Mouse (Mus musculus) intestine, postnatal 0 days (tissue): ENCODE data around the gene Bub1b. TPM values are rescaled to one million over a fixed set of nuclear protein-coding genes. Genes with fewer than 3 reads are reported as not detected.
A peak's percentile ranks its signal among the peaks of the same experiment; 100 is the strongest.

Experiments used
- ATAC-seq: fragments of 200-750 bp; cut with Nextera tagmentation; 2 replicates; pipeline ENCODE4 v1.8.0; 2017; ENCODE audit warnings: mild to moderate bottlenecking, moderate TSS enrichment, moderate library complexity
- H3K27ac ChIP-seq: fragments of 300-500 bp; sonication (generic); 2 replicates; pipeline ENCODE4 v1.5.1; 2014; ENCODE audit warnings: mild to moderate bottlenecking, low read depth, low read length, moderate library complexity
- H3K27me3 ChIP-seq: fragments of 300-500 bp; sonication (generic); replicated peaks from 2 replicates; pipeline ENCODE4 v1.6.1; 2014; ENCODE audit warnings: low read length, mixed read lengths; ENCODE audit not compliant: control insufficient read depth, insufficient read depth
- H3K36me3 ChIP-seq: fragments of 300-500 bp; sonication (generic); 2 replicates; pipeline ENCODE4 v1.6.1; 2014; ENCODE audit warnings: mild to moderate bottlenecking, moderate library complexity; ENCODE audit not compliant: control insufficient read depth, insufficient read depth
- H3K4me1 ChIP-seq: fragments of 300-500 bp; sonication (generic); replicated peaks from 2 replicates; pipeline ENCODE4 v1.6.1; 2014; ENCODE audit warnings: antibody characterized with exemption, low read length, mixed read lengths; ENCODE audit not compliant: control insufficient read depth, insufficient read depth
- H3K4me2 ChIP-seq: fragments of 300-500 bp; sonication (generic); replicated peaks from 2 replicates; pipeline ENCODE4 v1.6.1; 2014; ENCODE audit warnings: low read depth, mild to moderate bottlenecking, moderate library complexity
- H3K4me3 ChIP-seq: fragments of 300-500 bp; sonication (generic); 2 replicates; pipeline ENCODE4 v1.5.1; 2014; ENCODE audit warnings: low read depth, low read length
- H3K9ac ChIP-seq: fragments of 300-500 bp; sonication (generic); 2 replicates; pipeline ENCODE4 v1.6.1; 2014; ENCODE audit warnings: mild to moderate bottlenecking, low read depth, low read length
- H3K9me3 ChIP-seq: fragments of 300-500 bp; sonication (generic); 2 replicates; pipeline ENCODE4 v1.6.1; 2016; ENCODE audit warnings: mixed run types; ENCODE audit not compliant: control insufficient read depth
- CTCF ChIP-seq: sonication (generic); IDR thresholded peaks from 2 replicates; pipeline ENCODE4 v1.5.1; 2016; ENCODE audit warnings: low read depth, mild to moderate bottlenecking, control low read depth, antibody characterized with exemption, moderate library complexity
- WGBS: fragments of 180-500 bp; shearing (Covaris S2); extraction: QIAGEN DNeasy Blood & Tissue Kit; methylation state at CpG from one replicate; pipeline ENCODE4 v1.1.7; 2014; 5-methylcytosine and 5-hydroxymethylcytosine counted together
- polyA plus RNA-seq: library from polyadenylated mRNA; unstranded; fragments of >200 nt; fragmentation: Nextera tagmentation; extraction: Ambion mirVana; gene quantifications from 2 replicates; pipeline ENCODE4 v1.2.1, GENCODE M21; 2015

Gene Bub1b
- polyA plus RNA-seq, 1 experiment from 2014 or later = 9.9 TPM

GRCm38 (mm10) chr2:118637258-118637657 lies 39.2 kb downstream of the Bub1b start:
- H3K36me3 ChIP-seq = peaks cover 55% of the 10 kb centered on the region
- no peak overlapping the region for H3K4me3 ChIP-seq
- peak; percentile 19; the same call in 1 of the 2 replicates for TF ChIP-seq CTCF
- H3K4me2 ChIP-seq = no peak overlapping the region
- WGBS = 56% methylated on average over 5 of the region's 5 CpGs
- H3K9ac ChIP-seq = no peak overlapping the region
- ATAC-seq = peak; percentile 64
- H3K27me3 ChIP-seq = no peaks in the 10 kb centered on the region
- no peaks in the 10 kb centered on the region for H3K4me1 ChIP-seq
- H3K9me3 ChIP-seq = no peaks in the 10 kb centered on the region
- H3K27ac ChIP-seq = no peak overlapping the region

DNA sequence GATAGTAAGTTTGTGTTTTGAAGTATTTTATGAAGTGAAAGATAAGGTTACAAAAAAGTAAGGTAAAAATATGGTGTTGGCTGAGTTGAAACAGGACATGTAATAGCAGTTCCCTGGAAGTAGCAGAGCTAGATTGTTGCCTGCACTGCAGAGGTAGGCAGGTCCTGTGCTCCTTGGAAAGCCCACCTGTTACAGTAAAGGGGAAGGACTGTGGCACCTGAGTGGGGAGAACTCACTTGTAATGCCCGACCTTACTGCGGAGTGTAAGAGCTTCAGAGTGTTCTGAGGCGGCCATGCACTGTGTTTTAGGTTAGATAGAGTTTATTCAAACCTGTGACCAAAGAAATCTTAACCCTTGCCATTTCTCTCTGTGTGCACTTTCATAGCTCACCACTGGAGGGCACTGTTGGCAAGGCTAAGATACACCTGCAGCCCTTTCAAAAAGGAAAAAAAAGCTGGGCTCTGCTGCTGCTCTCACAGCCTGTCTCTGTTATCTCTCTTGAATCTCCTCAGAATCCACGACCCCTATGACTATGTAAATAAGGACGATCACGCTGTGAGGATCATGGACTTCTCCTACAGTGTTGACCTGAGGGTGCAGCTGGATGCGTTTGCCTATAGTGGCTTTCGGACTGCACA lies 40.0 kb downstream of the Bub1b start:
- 33% methylated on average over 8 of the region's 8 CpGs for WGBS
- no peak overlapping the region for H3K27ac ChIP-seq
- no peak overlapping the region for H3K4me3 ChIP-seq
- no peaks in the 10 kb centered on the region for H3K9me3 ChIP-seq
- peak; percentile 90 for TF ChIP-seq CTCF
- no peak overlapping the region for H3K9ac ChIP-seq
- no peaks in the 10 kb centered on the region for H3K27me3 ChIP-seq
- no peak overlapping the region for H3K4me2 ChIP-seq
- H3K36me3 ChIP-seq = peaks cover 49% of the 10 kb centered on the region
- ATAC-seq = peak; percentile 44
- no peaks in the 10 kb centered on the region for H3K4me1 ChIP-seq

- no peaks in the 10 kb centered on the region for H3K9me3 ChIP-seq
- no peak overlapping the region for H3K27ac ChIP-seq
- peaks cover 45% of the 10 kb centered on the region for H3K36me3 ChIP-seq
- no peak for TF ChIP-seq CTCF
- ATAC-seq = no peak
- H3K4me3 ChIP-seq = no peak overlapping the region
- WGBS = 82% methylated on average over 8 of the region's 8 CpGs
- no peak overlapping the region for H3K9ac ChIP-seq
- H3K27me3 ChIP-seq = no peaks in the 10 kb centered on the region
- no peaks in the 10 kb centered on the region for H3K4me1 ChIP-seq
- H3K4me2 ChIP-seq = no peak overlapping the region
These were observed 40.7 kb downstream of the Bub1b start for GRCm38 (mm10) chr2:118638686-118639085.

DNA sequence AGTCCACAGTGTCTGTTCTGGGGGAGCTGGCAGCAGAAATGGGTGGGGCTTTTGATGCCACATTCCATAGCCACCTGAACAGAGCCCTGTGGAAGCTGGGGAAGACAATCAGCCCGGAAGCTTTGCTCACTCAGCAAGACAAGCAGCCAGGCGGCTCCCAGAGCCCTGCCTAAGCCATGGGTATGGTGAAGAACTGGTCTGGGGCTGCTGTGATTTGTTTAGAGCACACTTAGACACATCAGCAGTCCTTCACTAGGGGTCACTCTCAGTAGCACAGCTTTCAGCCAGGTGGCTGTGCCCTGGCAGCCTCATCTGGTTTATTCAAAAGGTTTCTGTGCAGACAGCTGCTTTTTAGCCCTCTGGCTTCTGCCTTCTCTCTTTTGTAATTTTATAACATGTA lies 43.1 kb downstream of the Bub1b start:
- Histone ChIP-seq H3K27me3 (no peaks in the 10 kb centered on the region), H3K9me3 (no peaks in the 10 kb centered on the region), H3K9ac (no peak overlapping the region), H3K36me3 (peaks cover 30% of the 10 kb centered on the region), H3K4me3 (no peak overlapping the region), H3K4me2 (no peak overlapping the region), H3K27ac (no peak overlapping the region), H3K4me1 (no peaks in the 10 kb centered on the region)
- TF ChIP-seq CTCF = peak; percentile 20; the same call in 1 of the 2 replicates
- no peak for ATAC-seq
- 50% methylated on average over 2 of the region's 2 CpGs for WGBS

GRCm38 (mm10) chr2:118642431-118642830 lies 44.4 kb downstream of the Bub1b start:
- H3K9me3 ChIP-seq = no peaks in the 10 kb centered on the region
- no peak overlapping the region for H3K4me3 ChIP-seq
- H3K9ac ChIP-seq = no peak overlapping the region
- WGBS = 82% methylated on average over 3 of the region's 3 CpGs
- no peak for TF ChIP-seq CTCF
- H3K4me2 ChIP-seq = no peak overlapping the region
- no peak for ATAC-seq
- peaks cover 27% of the 10 kb centered on the region for H3K36me3 ChIP-seq
- no peaks in the 10 kb centered on the region for H3K4me1 ChIP-seq
- no peaks in the 10 kb centered on the region for H3K27me3 ChIP-seq
- no peak overlapping the region for H3K27ac ChIP-seq

DNA sequence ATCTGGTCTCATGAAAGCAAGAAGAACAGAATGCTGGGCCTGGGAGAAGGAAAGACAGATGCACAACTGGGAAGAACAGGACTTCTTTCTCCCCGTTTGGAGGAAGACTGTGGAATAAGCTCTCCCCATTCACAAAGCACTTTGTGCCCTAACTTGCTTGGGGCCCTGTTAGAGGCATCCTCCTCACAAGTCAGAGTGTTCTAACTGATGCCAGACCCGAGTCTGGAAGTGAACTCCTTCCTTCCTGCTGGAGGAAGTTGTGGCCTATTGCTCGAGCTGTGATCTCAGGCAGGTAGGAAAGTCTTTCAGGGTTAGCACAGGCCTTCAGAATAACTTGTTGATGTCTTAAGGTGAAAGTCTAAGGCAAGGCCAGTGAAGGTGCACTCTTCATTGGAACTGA lies 44.9 kb downstream of the Bub1b start:
- Histone ChIP-seq H3K4me2 (no peak overlapping the region), H3K4me3 (no peak overlapping the region), H3K36me3 (peaks cover 27% of the 10 kb centered on the region), H3K9ac (no peak overlapping the region), H3K27me3 (no peaks in the 10 kb centered on the region), H3K9me3 (no peaks in the 10 kb centered on the region), H3K27ac (no peak overlapping the region), H3K4me1 (no peaks in the 10 kb centered on the region)
- no peak for ATAC-seq
- TF ChIP-seq CTCF = no peak
- WGBS = 57% methylated on average over 3 of the region's 3 CpGs
